ENCODE assay signal across 8 mouse cellular contexts in genomic region chr11:87393855-87394254, GRCm38 (mm10). TPM values are rescaled to one million over a fixed set of nuclear protein-coding genes. Genes with fewer than 3 reads are reported as not detected.
A peak's percentile ranks its signal among the peaks of the same experiment; 100 is the strongest.
DNase-seq lines count a peak whose midpoint lies in the region; TF ChIP-seq lines count a peak whose summit lies in the region.

No protein-coding gene starts in this region.

- no peak overlapping the region for H3K27ac ChIP-seq in cortical plate, adult 2 months (ENCODE audit: insufficient read depth, low read length)

- no peak for TF ChIP-seq POLR2A in cortical plate, adult 2 months (IDR thresholded peaks at IDR 0.05; ENCODE audit: extremely low read depth, insufficient read depth, low read length)

- TF ChIP-seq CTCF in cortical plate, adult 2 months (IDR thresholded peaks at IDR 0.05; ENCODE audit: extremely low read depth, insufficient read depth, low read length): peak; percentile 83

- peak; percentile 21 to 77 for DNase-seq in adrenal gland, adult (ENCODE audit: inconsistent age in 2 of 2, low spot score in 1 of 2)
- no peak for DNase-seq in adrenal gland, adult 8-10 months
- peak; percentile 18 for DNase-seq in ovary, postnatal 14 days (ENCODE audit: low spot score)
- no peak for DNase-seq in ovary, postnatal 10 days (ENCODE audit: low spot score)
- DNase-seq in kidney, postnatal 14 days: peak; percentile 48
- peak; percentile 37 for DNase-seq in lung, postnatal 14 days
- peak; percentile 51 for DNase-seq in thymus, postnatal 14 days

- H3K4me3 ChIP-seq in cortical plate, adult 2 months (ENCODE audit: insufficient read depth, low read length): no peak overlapping the region

- no peaks in the 10 kb centered on the region for H3K4me1 ChIP-seq in cortical plate, adult 2 months (ENCODE audit: control insufficient read depth, insufficient read depth, low read length)

RNA-seq across cellular contexts. Expression of gene Rad51c, which starts 10.9 kb away (rescaled TPM):
- total RNA-seq in adrenal gland, adult 8-10 months (2022): 1 to 10 TPM; 1.4 to 2.3 (median 1.8) TPM
- polyA plus RNA-seq in cortical plate, adult 2 months (2012; rRNA removed): 3.0 and 3.3 TPM in 2 replicates

RNA-seq across cellular contexts. Expression of gene Tex14, which starts 11.0 kb away (rescaled TPM):
- total RNA-seq in adrenal gland, adult 8-10 months (2022): 1 to 10 TPM in 2 of 4 experiments, under 1 TPM in 2; 0.06 to 2.2 (median 1.1) TPM
- polyA plus RNA-seq in cortical plate, adult 2 months (2012; rRNA removed): 0.26 and 0.48 TPM in 2 replicates

RNA-seq across cellular contexts. Expression of gene Ppm1e, which starts 35.0 kb away (rescaled TPM):
- total RNA-seq in adrenal gland, adult 8-10 months (2022): 10 to 100 TPM; 27.4 to 38.8 (median 34.3) TPM
- 63.1 and 76.8 TPM in 2 replicates for polyA plus RNA-seq in cortical plate, adult 2 months (2012; rRNA removed)

Comparison
In these comparisons a context has a peak if more than half of its experiments do, and no peak if none do; other contexts are left out.
1. DNase-seq: peak in adrenal gland, adult (2 of 2), ovary, postnatal 14 days (single experiment), kidney, postnatal 14 days (single experiment), lung, postnatal 14 days (single experiment) and thymus, postnatal 14 days (single experiment); none in adrenal gland, adult 8-10 months (single experiment) and ovary, postnatal 10 days (single experiment).